32 mouse cellular contexts compared by ENCODE assay signal in genomic region chr9:71157921-71158646, GRCm38 (mm10). TPM values are rescaled to one million over a fixed set of nuclear protein-coding genes. Genes with fewer than 3 reads are reported as not detected.
A peak's percentile ranks its signal among the peaks of the same experiment; 100 is the strongest.
DNase-seq lines count a peak whose midpoint lies in the region; ATAC-seq and TF ChIP-seq lines count a peak whose summit lies in the region.
"Had no signal": no experiment of that assay in that cellular context is flagged by ENCODE, and none has a peak within 500 bp of the region (broad histone marks: within the 10 kb centered on the region; RNA-seq: fewer than 3 reads in every experiment).

No protein-coding gene starts in this region.

- H3K4me3 ChIP-seq in spleen, adult 2 months (ENCODE audit: extremely low read depth, insufficient read depth, insufficient read length), result no peak overlapping the region
- H3K4me3 ChIP-seq in liver, embryonic 12.5 days, result peak overlapping the region; percentile 20
- no peak overlapping the region for H3K4me3 ChIP-seq in kidney, embryonic 14.5 days (ENCODE audit: low read length)
- H3K4me3 ChIP-seq: embryonic facial prominence, embryonic 10.5 days; forebrain, embryonic 13.5 days; heart, embryonic 12.5 days; left cerebral cortex, adult 2 months; limb, embryonic 15.5 days; midbrain, embryonic 15.5 days; neural tube, embryonic 12.5 days had no signal

- TF ChIP-seq CTCF in spleen, adult 2 months (IDR thresholded peaks at IDR 0.05; ENCODE audit: extremely low read depth, insufficient read depth, insufficient read length, insufficient replicate concordance), result no peak

- DNase-seq in spleen, adult 2 months (ENCODE audit: low read depth in 1 of 2, low spot score in 2 of 2), result no peak
- DNase-seq in spleen, adult 12 weeks (ENCODE audit: low spot score), result no peak
- DNase-seq in left cerebral cortex, adult 9 months (ENCODE audit: low spot score in 2 of 2), result no peak
- no peak for DNase-seq in frontal cortex, adult 2 months (ENCODE audit: extremely low spot score in 1 of 2, low spot score in 1 of 2)
- DNase-seq: adrenal gland, adult 8-10 months; cerebellum, adult 8-10 months; gastrocnemius, postnatal 10 days; heart, postnatal 10 days; kidney, adult 11 months; layer of hippocampus, adult 9-11 months; left cerebral cortex, postnatal 4 days; lung, postnatal 10 days; retina, postnatal 1 day; right cerebral cortex, postnatal 25 days; thymus, adult 2 months had no signal

- peak; percentile 67 for ATAC-seq in erythroblast, adult 5-6 weeks (replicated peaks; ENCODE audit: low FRiP score, poor library complexity, severe bottlenecking)
- ATAC-seq in liver, embryonic 12.5 days, result peak; percentile 63
- peak; percentile 58 for ATAC-seq in megakaryocyte progenitor cell, adult 5-6 weeks (replicated peaks; ENCODE audit: poor library complexity)
- no peak for ATAC-seq in kidney, embryonic 14.5 days (ENCODE audit: low FRiP score, low TSS enrichment)
- ATAC-seq: activated CD4-positive, CD25-positive, alpha-beta regulatory T cell, adult 4 months; forebrain, embryonic 13.5 days; hindbrain, postnatal 0 days; midbrain, embryonic 15.5 days had no signal

- H3K9ac ChIP-seq in liver, embryonic 12.5 days, result peak overlapping the region; percentile 74
- H3K9ac ChIP-seq in kidney, embryonic 14.5 days (ENCODE audit: low read depth, low read length), result no peak overlapping the region
- H3K9ac ChIP-seq: forebrain, embryonic 13.5 days; heart, embryonic 12.5 days; limb, embryonic 15.5 days; midbrain, embryonic 15.5 days; neural tube, embryonic 12.5 days had no signal

- no peaks in the 10 kb centered on the region for H3K36me3 ChIP-seq in spleen, adult 2 months (ENCODE audit: control insufficient read depth, insufficient read depth, low read length)
- no peaks in the 10 kb centered on the region for H3K36me3 ChIP-seq in liver, embryonic 12.5 days
- H3K36me3 ChIP-seq in kidney, embryonic 14.5 days (ENCODE audit: control insufficient read depth, insufficient read depth, low read length), result no peaks in the 10 kb centered on the region
- H3K36me3 ChIP-seq: embryonic facial prominence, embryonic 10.5 days; heart, embryonic 12.5 days; limb, embryonic 15.5 days; midbrain, embryonic 15.5 days; neural tube, embryonic 12.5 days had no signal

- peak overlapping the region; percentile 33; the same call in 1 of the 2 replicates for H3K27ac ChIP-seq in spleen, adult 2 months (ENCODE audit: insufficient read depth, low read length)
- peak overlapping the region; percentile 96 for H3K27ac ChIP-seq in liver, embryonic 12.5 days
- no peak overlapping the region for H3K27ac ChIP-seq in kidney, embryonic 14.5 days (ENCODE audit: low read depth, low read length)
- H3K27ac ChIP-seq: embryonic facial prominence, embryonic 10.5 days; forebrain, embryonic 13.5 days; hindbrain, postnatal 0 days; kidney, postnatal 0 days; left cerebral cortex, adult 2 months; limb, embryonic 15.5 days; midbrain, embryonic 15.5 days; neural tube, embryonic 12.5 days had no signal

- no peak for TF ChIP-seq POLR2A in spleen, adult 2 months (IDR thresholded peaks at IDR 0.05; ENCODE audit: low read depth, low read length)

- no peaks in the 10 kb centered on the region for H3K9me3 ChIP-seq in liver, embryonic 12.5 days (replicated peaks)
- H3K9me3 ChIP-seq in kidney, embryonic 14.5 days (ENCODE audit: control insufficient read depth, low read length), result no peaks in the 10 kb centered on the region
- H3K9me3 ChIP-seq: embryonic facial prominence, embryonic 10.5 days; forebrain, embryonic 13.5 days; heart, embryonic 12.5 days; limb, embryonic 15.5 days; midbrain, embryonic 15.5 days; neural tube, embryonic 12.5 days had no signal

- 78% methylated on average over 15 of the region's 15 CpGs for WGBS in spleen, adult 2 months
- 40% methylated on average over 15 of the region's 15 CpGs for WGBS in liver, embryonic 12.5 days (ENCODE audit: insufficient replicate concordance)
- whole genome bisulfite sequencing in kidney, embryonic 14.5 days, result 93% methylated on average over 15 of the region's 15 CpGs

- no peaks in the 10 kb centered on the region; the same call in 1 of the 2 replicates for H3K4me1 ChIP-seq in spleen, adult 2 months (ENCODE audit: control insufficient read depth, insufficient read depth, insufficient read length)
- peaks cover 93% of the 10 kb centered on the region for H3K4me1 ChIP-seq in liver, embryonic 12.5 days
- no peaks in the 10 kb centered on the region for H3K4me1 ChIP-seq in kidney, embryonic 14.5 days (ENCODE audit: control insufficient read depth, insufficient read depth, low read length)
- H3K4me1 ChIP-seq: forebrain, embryonic 13.5 days; limb, embryonic 15.5 days; midbrain, embryonic 15.5 days; neural tube, embryonic 12.5 days had no signal

- H3K27me3 ChIP-seq in spleen, adult 2 months (ENCODE audit: control insufficient read depth, insufficient read depth, low read length), result no peaks in the 10 kb centered on the region
- H3K27me3 ChIP-seq in liver, embryonic 12.5 days (replicated peaks), result no peaks in the 10 kb centered on the region
- H3K27me3 ChIP-seq in kidney, embryonic 14.5 days (ENCODE audit: control insufficient read depth, insufficient read depth, low read length), result no peaks in the 10 kb centered on the region
- H3K27me3 ChIP-seq: forebrain, embryonic 13.5 days; heart, embryonic 12.5 days; limb, embryonic 15.5 days; midbrain, embryonic 15.5 days; neural tube, embryonic 12.5 days had no signal

- peak overlapping the region; percentile 63 for H3K4me2 ChIP-seq in liver, embryonic 12.5 days
- no peak overlapping the region for H3K4me2 ChIP-seq in kidney, embryonic 14.5 days (replicated peaks; ENCODE audit: low read depth, low read length)
- H3K4me2 ChIP-seq: forebrain, embryonic 13.5 days; heart, embryonic 12.5 days; limb, embryonic 15.5 days; midbrain, embryonic 15.5 days; neural tube, embryonic 12.5 days had no signal

RNA-seq across cellular contexts. Expression of gene Aqp9, which starts 10.4 kb away (rescaled TPM):
- polyA plus RNA-seq in spleen, adult 2 months (2012; rRNA removed), result 2.2 and 2.4 TPM in 2 replicates
- total RNA-seq in erythroblast, adult 5-6 weeks (2015; ENCODE audit: low replicate concordance), result 128 and 166 TPM in 2 replicates
- total RNA-seq in erythroblast, adult 5-6 weeks (2017; ENCODE audit: low replicate concordance), result 163 and 167 TPM in 2 replicates
- polyA plus RNA-seq in liver, embryonic 12.5 days (2016; fragmentation: Nextera tagmentation; extraction: Ambion mirVana), result 10.1 and 10.3 TPM in 2 replicates
- total RNA-seq in megakaryocyte progenitor cell, adult 5-6 weeks (2015), result 3.2 and 6.5 TPM in 2 replicates
- 4.9 and 8.6 TPM in 2 replicates for total RNA-seq in megakaryocyte progenitor cell, adult 5-6 weeks (2017)
- polyA plus RNA-seq in kidney, embryonic 14.5 days (2014; fragmentation: Nextera tagmentation; extraction: Ambion mirVana), result 0.14 and 0.27 TPM in 2 replicates
- polyA plus RNA-seq in frontal cortex, adult 2 months (2012; rRNA removed), result 1.7 and 1.9 TPM in 2 replicates
- polyA plus RNA-seq: embryonic facial prominence, embryonic 10.5 days; hindbrain, embryonic 11.5 days had no signal

RNA-seq across cellular contexts. Expression of gene Aldh1a2, which starts 57.5 kb away (rescaled TPM):
- 0.56 and 0.61 TPM in 2 replicates for polyA plus RNA-seq in spleen, adult 2 months (2012; rRNA removed)
- not detected in 2 replicates for total RNA-seq in erythroblast, adult 5-6 weeks (2015; ENCODE audit: low replicate concordance)
- total RNA-seq in erythroblast, adult 5-6 weeks (2017; ENCODE audit: low replicate concordance), result not detected in 2 replicates
- polyA plus RNA-seq in liver, embryonic 12.5 days (2016; fragmentation: Nextera tagmentation; extraction: Ambion mirVana), result 6.2 and 6.7 TPM in 2 replicates
- total RNA-seq in megakaryocyte progenitor cell, adult 5-6 weeks (2015), result 0.10 TPM in 1 of 2 replicates, not detected in the other
- not detected in 2 replicates for total RNA-seq in megakaryocyte progenitor cell, adult 5-6 weeks (2017)
- polyA plus RNA-seq in kidney, embryonic 14.5 days (2014; fragmentation: Nextera tagmentation; extraction: Ambion mirVana), result 306 and 400 TPM in 2 replicates
- polyA plus RNA-seq in frontal cortex, adult 2 months (2012; rRNA removed), result 10.9 and 15.5 TPM in 2 replicates
- total RNA-seq: common myeloid progenitor, adult 5-6 weeks; granulocyte monocyte progenitor cell, adult 5-6 weeks had no signal
- polyA plus RNA-seq: activated CD4-positive, CD25-positive, alpha-beta regulatory T cell, adult 4 months had no signal

Comparison
In these comparisons a context has a peak if more than half of its experiments do, and no peak if none do; other contexts are left out.
1. RNA of gene Aldh1a2, which starts 57.5 kb away (polyA plus RNA-seq): 306 to 400 TPM in kidney, embryonic 14.5 days; 10.9 to 15.5 TPM in frontal cortex, adult 2 months, 6.2 to 6.7 TPM in liver, embryonic 12.5 days and 0.56 to 0.61 TPM in spleen, adult 2 months; every median in the first group is over 10 times any median in the second.